Mouse (Mus musculus) urinary bladder, postnatal 25 days (tissue): ENCODE measurements around the gene Bcat1.
A peak's percentile ranks its signal among the peaks of the same experiment; 100 is the strongest.

Experiments used
- DNase-seq: peaks from one replicate; pipeline ENCODE4 v3.0.0; 2022; ENCODE audit warnings: low spot score

The Bcat1 gene

GRCm38 (mm10) chr6:145056102-145056501 lies 19.9 kb downstream of the Bcat1 start:
- no peak for DNase-seq

GRCm38 (mm10) chr6:145055277-145055858 lies 20.6 kb downstream of the Bcat1 start:
- no peak for DNase-seq

- DNase-seq = no peak
Measured at GRCm38 (mm10) chr6:145052669-145053068, 23.3 kb downstream of the Bcat1 start.

- DNase-seq = no peak
Measured at GRCm38 (mm10) chr6:145050899-145051298, 25.1 kb downstream of the Bcat1 start.

GRCm38 (mm10) chr6:145048131-145048997 lies 27.6 kb downstream of the Bcat1 start:
- no peak for DNase-seq

- DNase-seq = no peak
Measured at GRCm38 (mm10) chr6:145047445-145047857, 28.5 kb downstream of the Bcat1 start.

GRCm38 (mm10) chr6:145046266-145046890 lies 29.6 kb downstream of the Bcat1 start:
- no peak for DNase-seq

- no peak for DNase-seq
Measured at GRCm38 (mm10) chr6:145044916-145045574, 30.9 kb downstream of the Bcat1 start.

GRCm38 (mm10) chr6:145040732-145041131 lies 35.3 kb downstream of the Bcat1 start:
- DNase-seq = no peak

- DNase-seq = no peak
Measured at GRCm38 (mm10) chr6:145037626-145038025, 38.4 kb downstream of the Bcat1 start.

- no peak for DNase-seq
Measured at GRCm38 (mm10) chr6:145035412-145035811, 40.6 kb downstream of the Bcat1 start.

GRCm38 (mm10) chr6:145030587-145030986 lies 45.4 kb downstream of the Bcat1 start:
- no peak for DNase-seq

- no peak for DNase-seq
Measured at GRCm38 (mm10) chr6:145023990-145024389, 52.0 kb downstream of the Bcat1 start.

- peak; percentile 21 for DNase-seq
Measured at GRCm38 (mm10) chr6:145022966-145023725, 52.8 kb downstream of the Bcat1 start.

GRCm38 (mm10) chr6:145022349-145022748 lies 53.6 kb downstream of the Bcat1 start:
- DNase-seq = no peak

- no peak for DNase-seq
Measured at GRCm38 (mm10) chr6:145020553-145020952, 55.4 kb downstream of the Bcat1 start.

GRCm38 (mm10) chr6:145018295-145018694 lies 57.7 kb downstream of the Bcat1 start:
- DNase-seq = no peak

- no peak for DNase-seq
Measured at GRCm38 (mm10) chr6:145017508-145017907, 58.5 kb downstream of the Bcat1 start.

- DNase-seq = no peak
Measured at GRCm38 (mm10) chr6:145016639-145017038, 59.3 kb downstream of the Bcat1 start.

GRCm38 (mm10) chr6:145014944-145015343 lies 61.0 kb downstream of the Bcat1 start:
- DNase-seq = no peak

GRCm38 (mm10) chr6:145012699-145013098 lies 63.3 kb downstream of the Bcat1 start:
- DNase-seq = no peak

- DNase-seq = no peak
Measured at GRCm38 (mm10) chr6:145011141-145011540, 64.8 kb downstream of the Bcat1 start.
